Mouse (Mus musculus): Measurements from ENCODE around the gene Arhgef28. TPM values are rescaled to one million over a fixed set of nuclear protein-coding genes. Genes with fewer than 3 reads are reported as not detected.

Gene Arhgef28
- total and polyA plus RNA-seq, 3 experiments = not detected

DNA sequence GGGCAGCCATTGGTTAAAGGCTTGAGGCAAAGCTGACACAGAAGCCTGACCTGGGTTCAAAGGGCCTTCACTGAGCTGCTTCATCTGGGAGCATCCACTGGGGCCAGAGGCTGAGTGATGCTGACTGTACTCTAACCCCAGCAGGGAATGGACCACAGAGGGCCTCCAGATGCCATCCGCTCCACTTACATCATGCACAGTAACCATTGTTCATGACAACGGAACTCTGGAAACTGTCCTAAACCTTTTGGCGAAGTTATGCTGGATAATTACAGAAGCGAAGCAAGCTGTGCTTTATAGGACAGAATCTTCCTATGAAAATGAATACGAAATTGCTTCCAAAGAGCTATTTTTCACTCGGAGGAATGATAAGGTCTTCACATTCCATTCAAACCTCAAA lies 219.5 kb downstream of the Arhgef28 start:
- no peaks in the 10 kb centered on the region for H3K27me3 ChIP-seq (ENCODE audit: control insufficient read depth in 1 of 2, insufficient read depth in 2 of 2, low read length in 2 of 2)
- no peaks in the 10 kb centered on the region for H3K9me3 ChIP-seq (replicated peaks; ENCODE audit: insufficient read depth, low read length)
- H3K27ac ChIP-seq (ENCODE audit: control insufficient read depth, low read depth, low read length) = no peak overlapping the region
- no peaks in the 10 kb centered on the region for H3K4me1 ChIP-seq (ENCODE audit: control insufficient read depth in 1 of 2, insufficient read depth in 2 of 2, low read length in 2 of 2)
- H3K36me3 ChIP-seq (ENCODE audit: control insufficient read depth in 1 of 2, insufficient read depth in 2 of 2, low read length in 2 of 2) = no peaks in the 10 kb centered on the region
- H3K9ac ChIP-seq (ENCODE audit: control insufficient read depth, low read depth, low read length, poor library complexity, severe bottlenecking) = no peak overlapping the region
- H3K4me3 ChIP-seq (ENCODE audit: control insufficient read depth in 1 of 2, insufficient read depth in 1 of 2, low read depth in 2 of 2, low read length in 2 of 2) = no peak overlapping the region
- TF ChIP-seq MAZ (IDR thresholded peaks at IDR 0.05; ENCODE audit: low read depth, low read length) (no peak), KAT2A (conservative IDR thresholded peaks at IDR 0.05; ENCODE audit: low read depth, low read length) (no peak), USF1 (IDR thresholded peaks at IDR 0.05; ENCODE audit: low read depth, low read length) (no peak), USF2 (IDR thresholded peaks at IDR 0.05; ENCODE audit: borderline replicate concordance in 1 of 2, insufficient read depth in 1 of 2, low read depth in 1 of 2, low read length in 2 of 2) (no peak), SMC3 (IDR thresholded peaks at IDR 0.05; ENCODE audit: low read depth, low read length) (no peak), MYC (IDR thresholded peaks at IDR 0.05; ENCODE audit: low read depth, low read length) (no peak), GATA1 (IDR thresholded peaks at IDR 0.05; ENCODE audit: low read depth, low read length) (no peak), CHD1 (IDR thresholded peaks at IDR 0.05; ENCODE audit: low read depth, low read length) (no peak), MXI1 (IDR thresholded peaks at IDR 0.05; ENCODE audit: low read depth, low read length) (no peak), ZKSCAN1 (IDR thresholded peaks at IDR 0.05; ENCODE audit: low read depth, low read length) (no peak), ELF1 (IDR thresholded peaks at IDR 0.05; ENCODE audit: low read depth, low read length) (no peak)
- no peaks in the 10 kb centered on the region for H3K79me2 ChIP-seq (ENCODE audit: control insufficient read depth, insufficient read depth, low read length, poor library complexity)
- DNase-seq (ENCODE audit: low read depth, low spot score) = no peak

- no peak for TF ChIP-seq POLR2A (IDR thresholded peaks at IDR 0.05; ENCODE audit: control insufficient read depth in 1 of 2, insufficient read depth in 1 of 2, low read depth in 1 of 2, low read length in 2 of 2, poor library complexity in 1 of 2)
- no peak for TF ChIP-seq CHD2 (IDR thresholded peaks at IDR 0.05; ENCODE audit: low read length)
Measured at GRCm38 (mm10) chr13:97977104-97977503, 229.1 kb downstream of the Arhgef28 start.

GRCm38 (mm10) chr13:97976642-97977041 lies 229.6 kb downstream of the Arhgef28 start:
- Histone ChIP-seq H3K9ac (ENCODE audit: control insufficient read depth, low read depth, low read length, poor library complexity, severe bottlenecking) (no peak overlapping the region), H3K4me3 (ENCODE audit: control insufficient read depth in 1 of 2, insufficient read depth in 1 of 2, low read depth in 2 of 2, low read length in 2 of 2) (no peak overlapping the region), H3K36me3 (ENCODE audit: control insufficient read depth in 1 of 2, insufficient read depth in 2 of 2, low read length in 2 of 2) (no peaks in the 10 kb centered on the region), H3K4me1 (ENCODE audit: control insufficient read depth in 1 of 2, insufficient read depth in 2 of 2, low read length in 2 of 2) (no peaks in the 10 kb centered on the region), H3K27ac (ENCODE audit: control insufficient read depth, low read depth, low read length) (no peak overlapping the region), H3K79me2 (ENCODE audit: control insufficient read depth, insufficient read depth, low read length, poor library complexity) (no peaks in the 10 kb centered on the region), H3K27me3 (ENCODE audit: control insufficient read depth in 1 of 2, insufficient read depth in 2 of 2, low read length in 2 of 2) (no peaks in the 10 kb centered on the region), H3K9me3 (replicated peaks; ENCODE audit: insufficient read depth, low read length) (no peaks in the 10 kb centered on the region)
- TF ChIP-seq NELFE (IDR thresholded peaks at IDR 0.05; ENCODE audit: low read depth, low read length) (no peak), USF2 (IDR thresholded peaks at IDR 0.05; ENCODE audit: borderline replicate concordance in 1 of 2, insufficient read depth in 1 of 2, low read depth in 1 of 2, low read length in 2 of 2) (no peak), POLR2AphosphoS5 (IDR thresholded peaks at IDR 0.05; ENCODE audit: borderline replicate concordance, low read depth, low read length) (no peak), POLR2AphosphoS2 (IDR thresholded peaks at IDR 0.05; ENCODE audit: low read length) (no peak), EP300 (IDR thresholded peaks at IDR 0.05; ENCODE audit: low read depth in 1 of 2, low read length in 2 of 2) (no peak), SMC3 (IDR thresholded peaks at IDR 0.05; ENCODE audit: low read depth, low read length) (no peak), MYB (IDR thresholded peaks at IDR 0.05; ENCODE audit: low read depth, low read length) (no peak)
- no peak for DNase-seq (ENCODE audit: low read depth, low spot score)

More at GRCm38 (mm10) chr13:97977104-97977503, 229.1 kb downstream of the Arhgef28 start:
- Histone ChIP-seq H3K79me2 (ENCODE audit: control insufficient read depth, insufficient read depth, low read length, poor library complexity) (no peaks in the 10 kb centered on the region), H3K36me3 (ENCODE audit: control insufficient read depth in 1 of 2, insufficient read depth in 2 of 2, low read length in 2 of 2) (no peaks in the 10 kb centered on the region), H3K9ac (ENCODE audit: control insufficient read depth, low read depth, low read length, poor library complexity, severe bottlenecking) (no peak overlapping the region), H3K9me3 (replicated peaks; ENCODE audit: insufficient read depth, low read length) (no peaks in the 10 kb centered on the region), H3K4me3 (ENCODE audit: control insufficient read depth in 1 of 2, insufficient read depth in 1 of 2, low read depth in 2 of 2, low read length in 2 of 2) (no peak overlapping the region), H3K27ac (ENCODE audit: control insufficient read depth, low read depth, low read length) (no peak overlapping the region), H3K27me3 (ENCODE audit: control insufficient read depth in 1 of 2, insufficient read depth in 2 of 2, low read length in 2 of 2) (no peaks in the 10 kb centered on the region), H3K4me1 (ENCODE audit: control insufficient read depth in 1 of 2, insufficient read depth in 2 of 2, low read length in 2 of 2) (no peaks in the 10 kb centered on the region)
- no peak for DNase-seq (ENCODE audit: low read depth, low spot score)
